Mouse (Mus musculus) heart, adult 2 months (tissue): Measurements from ENCODE around the gene Slc24a3.

Source experiments
- CTCF ChIP-seq: fragments of 200-600 bp; IDR thresholded peaks from 2 replicates; pipeline ENCODE4 v1.8.1; 2022; ENCODE audit warnings: antibody characterized with exemption, mild to moderate bottlenecking, moderate library complexity
- POLR2A ChIP-seq: fragments of 200-500 bp; IDR thresholded peaks from 2 replicates; pipeline ENCODE4 v1.6.1; 2011; ENCODE audit warnings: mild to moderate bottlenecking, low read depth, low read length, control low read depth; ENCODE audit not compliant: insufficient read depth

GRCm38 (mm10) chr2:145385773-145386172 is 218.2 kb downstream of the Slc24a3 start:
- no peak for TF ChIP-seq POLR2A
- TF ChIP-seq CTCF = no peak
